Mouse (Mus musculus): ENCODE results near the gene Cnnm4. TPM values are rescaled to one million over a fixed set of nuclear protein-coding genes. Genes with fewer than 3 reads are reported as not detected.

Cnnm4 gene
- polyA plus RNA-seq, 1 experiment from 2014 or later, result 2.2 TPM

- DNase-seq, result no peak
- WGBS (ENCODE audit: insufficient replicate concordance), result 23% methylated on average over 1 of the region's 1 CpGs
- no peaks in the 10 kb centered on the region for H3K9me3 ChIP-seq (ENCODE audit: low read length)
- H3K4me2 ChIP-seq (ENCODE audit: low read depth, low read length), result no peak overlapping the region
- ATAC-seq, result no peak
- peaks cover 17% of the 10 kb centered on the region for H3K36me3 ChIP-seq (replicated peaks; ENCODE audit: insufficient read depth, low read length)
- H3K9ac ChIP-seq (replicated peaks), result no peak overlapping the region
- H3K27ac ChIP-seq (ENCODE audit: low read depth), result no peak overlapping the region
- peaks cover 7% of the 10 kb centered on the region for H3K4me1 ChIP-seq (ENCODE audit: insufficient read depth)
- H3K27me3 ChIP-seq (ENCODE audit: insufficient read depth, low read length), result no peaks in the 10 kb centered on the region
- TF ChIP-seq CTCF (IDR thresholded peaks at IDR 0.05; ENCODE audit: low read depth), result no peak
- TF ChIP-seq EP300 (IDR thresholded peaks at IDR 0.05; ENCODE audit: low read depth), result no peak
- H3K4me3 ChIP-seq (ENCODE audit: low read depth, low read length), result no peak overlapping the region
These were observed 56.9 kb downstream of the Cnnm4 start for GRCm38 (mm10) chr1:36528351-36528750.

- Histone ChIP-seq H3K4me1 (ENCODE audit: insufficient read depth) (peaks cover 7% of the 10 kb centered on the region), H3K27ac (ENCODE audit: low read depth) (no peak overlapping the region), H3K4me3 (ENCODE audit: low read depth, low read length) (no peak overlapping the region), H3K9me3 (ENCODE audit: low read length) (no peaks in the 10 kb centered on the region), H3K4me2 (ENCODE audit: low read depth, low read length) (no peak overlapping the region), H3K9ac (replicated peaks) (no peak overlapping the region), H3K36me3 (replicated peaks; ENCODE audit: insufficient read depth, low read length) (peaks cover 15% of the 10 kb centered on the region), H3K27me3 (ENCODE audit: insufficient read depth, low read length) (no peaks in the 10 kb centered on the region)
- ATAC-seq (no peak), DNase-seq (no peak)
- WGBS (ENCODE audit: insufficient replicate concordance), result 83% methylated on average over 4 of the region's 4 CpGs
- TF ChIP-seq CTCF (IDR thresholded peaks at IDR 0.05; ENCODE audit: low read depth) (no peak), EP300 (IDR thresholded peaks at IDR 0.05; ENCODE audit: low read depth) (no peak)
These were observed 57.9 kb downstream of the Cnnm4 start for GRCm38 (mm10) chr1:36529274-36529673.

GRCm38 (mm10) chr1:36529875-36530274, 58.5 kb downstream of the Cnnm4 start:
- Histone ChIP-seq H3K36me3 (replicated peaks; ENCODE audit: insufficient read depth, low read length) (peaks cover 11% of the 10 kb centered on the region), H3K9me3 (ENCODE audit: low read length) (no peaks in the 10 kb centered on the region), H3K27ac (ENCODE audit: low read depth) (no peak overlapping the region), H3K4me1 (ENCODE audit: insufficient read depth) (peaks cover 11% of the 10 kb centered on the region), H3K4me2 (ENCODE audit: low read depth, low read length) (no peak overlapping the region), H3K4me3 (ENCODE audit: low read depth, low read length) (no peak overlapping the region), H3K27me3 (ENCODE audit: insufficient read depth, low read length) (no peaks in the 10 kb centered on the region), H3K9ac (replicated peaks) (no peak overlapping the region)
- TF ChIP-seq CTCF (IDR thresholded peaks at IDR 0.05; ENCODE audit: low read depth) (no peak), EP300 (IDR thresholded peaks at IDR 0.05; ENCODE audit: low read depth) (no peak)
- DNase-seq (no peak), ATAC-seq (no peak)
- 93% methylated on average over 4 of the region's 4 CpGs for WGBS (ENCODE audit: insufficient replicate concordance)

- no peak for ATAC-seq
- no peak overlapping the region for H3K9ac ChIP-seq (replicated peaks)
- H3K36me3 ChIP-seq (replicated peaks; ENCODE audit: insufficient read depth, low read length), result peaks cover 6% of the 10 kb centered on the region; the same call in 1 of the 2 replicates
- no peaks in the 10 kb centered on the region for H3K27me3 ChIP-seq (ENCODE audit: insufficient read depth, low read length)
- no peak overlapping the region for H3K4me3 ChIP-seq (ENCODE audit: low read depth, low read length)
- TF ChIP-seq EP300 (IDR thresholded peaks at IDR 0.05; ENCODE audit: low read depth), result no peak
- H3K9me3 ChIP-seq (ENCODE audit: low read length), result no peaks in the 10 kb centered on the region
- DNase-seq, result no peak
- 78% methylated on average over 8 of the region's 8 CpGs for WGBS (ENCODE audit: insufficient replicate concordance)
- H3K27ac ChIP-seq (ENCODE audit: low read depth), result no peak overlapping the region
- H3K4me1 ChIP-seq (ENCODE audit: insufficient read depth), result peaks cover 16% of the 10 kb centered on the region
- no peak overlapping the region for H3K4me2 ChIP-seq (ENCODE audit: low read depth, low read length)
These were observed 59.1 kb downstream of the Cnnm4 start for GRCm38 (mm10) chr1:36530485-36530884.

- H3K4me3 ChIP-seq (ENCODE audit: low read depth, low read length), result no peak overlapping the region
- no peak overlapping the region for H3K27ac ChIP-seq (ENCODE audit: low read depth)
- WGBS (ENCODE audit: insufficient replicate concordance), result 85% methylated on average over 7 of the region's 7 CpGs
- H3K9me3 ChIP-seq (ENCODE audit: low read length), result no peaks in the 10 kb centered on the region
- no peak for TF ChIP-seq EP300 (IDR thresholded peaks at IDR 0.05; ENCODE audit: low read depth)
- TF ChIP-seq CTCF (IDR thresholded peaks at IDR 0.05; ENCODE audit: low read depth), result no peak
- H3K4me1 ChIP-seq (ENCODE audit: insufficient read depth), result peaks cover 20% of the 10 kb centered on the region
- ATAC-seq (no peak), DNase-seq (no peak)
- H3K27me3 ChIP-seq (ENCODE audit: insufficient read depth, low read length), result no peaks in the 10 kb centered on the region
- no peak overlapping the region for H3K4me2 ChIP-seq (ENCODE audit: low read depth, low read length)
- no peak overlapping the region for H3K9ac ChIP-seq (replicated peaks)
- peaks cover under 1% of the 10 kb centered on the region; the same call in 1 of the 2 replicates for H3K36me3 ChIP-seq (replicated peaks; ENCODE audit: insufficient read depth, low read length)
These were observed 59.5 kb downstream of the Cnnm4 start for GRCm38 (mm10) chr1:36530962-36531361.

- no peak overlapping the region for H3K4me2 ChIP-seq (ENCODE audit: low read depth, low read length)
- H3K9me3 ChIP-seq (ENCODE audit: low read length), result no peaks in the 10 kb centered on the region
- ATAC-seq (no peak), DNase-seq (no peak)
- 88% methylated on average over 12 of the region's 12 CpGs for WGBS (ENCODE audit: insufficient replicate concordance)
- no peak overlapping the region for H3K4me3 ChIP-seq (ENCODE audit: low read depth, low read length)
- no peaks in the 10 kb centered on the region for H3K27me3 ChIP-seq (ENCODE audit: insufficient read depth, low read length)
- H3K9ac ChIP-seq (replicated peaks), result no peak overlapping the region
- TF ChIP-seq CTCF (IDR thresholded peaks at IDR 0.05; ENCODE audit: low read depth), result no peak
- no peak for TF ChIP-seq EP300 (IDR thresholded peaks at IDR 0.05; ENCODE audit: low read depth)
- H3K36me3 ChIP-seq (replicated peaks; ENCODE audit: insufficient read depth, low read length), result no peaks in the 10 kb centered on the region
- H3K27ac ChIP-seq (ENCODE audit: low read depth), result no peak overlapping the region
- peaks cover 20% of the 10 kb centered on the region for H3K4me1 ChIP-seq (ENCODE audit: insufficient read depth)
These were observed 60.0 kb downstream of the Cnnm4 start for GRCm38 (mm10) chr1:36531461-36531860.

GRCm38 (mm10) chr1:36533546-36533945, 62.1 kb downstream of the Cnnm4 start:
- H3K4me3 ChIP-seq (ENCODE audit: low read depth, low read length), result no peak overlapping the region
- WGBS (ENCODE audit: insufficient replicate concordance), result 87% methylated on average over 6 of the region's 6 CpGs
- no peak overlapping the region for H3K4me2 ChIP-seq (ENCODE audit: low read depth, low read length)
- ATAC-seq, result no peak
- H3K27ac ChIP-seq (ENCODE audit: low read depth), result no peak overlapping the region
- H3K9me3 ChIP-seq (ENCODE audit: low read length), result no peaks in the 10 kb centered on the region
- H3K27me3 ChIP-seq (ENCODE audit: insufficient read depth, low read length), result no peaks in the 10 kb centered on the region
- H3K36me3 ChIP-seq (replicated peaks; ENCODE audit: insufficient read depth, low read length), result no peaks in the 10 kb centered on the region
- no peak overlapping the region for H3K9ac ChIP-seq (replicated peaks)
- H3K4me1 ChIP-seq (ENCODE audit: insufficient read depth), result peaks cover 16% of the 10 kb centered on the region; the same call in 1 of the 2 replicates
- no peak for DNase-seq
- no peak for TF ChIP-seq EP300 (IDR thresholded peaks at IDR 0.05; ENCODE audit: low read depth)
